Mouse (Mus musculus): ENCODE results near the gene Tmc6.

- no peak for TF ChIP-seq POLR2A (IDR thresholded peaks at IDR 0.05; ENCODE audit: borderline replicate concordance, insufficient read depth, low read length)
- TF ChIP-seq CTCF (IDR thresholded peaks at IDR 0.05; ENCODE audit: borderline replicate concordance, insufficient read depth, low read depth, low read length), result no peak
Measured at GRCm38 (mm10) chr11:117728245-117728644, 53.8 kb downstream of the Tmc6 start.
